Mouse (Mus musculus): Measurements from ENCODE around the gene Fndc8. TPM values are rescaled to one million over a fixed set of nuclear protein-coding genes. Genes with fewer than 3 reads are reported as not detected.

The Fndc8 gene
- polyA plus RNA-seq (2017; shearing (Covaris generic)) = not detected

GRCm38 (mm10) chr11:82891936-82892335, at the start of gene Fndc8:
TSS of gene Fndc8 (plus strand) at chr11:82892124.

GRCm38 (mm10) chr11:82871031-82871446, 20.9 kb upstream of the Fndc8 start, which contains the start of gene Rffl:
TSS of gene Rffl (minus strand) at chr11:82871210.

GRCm38 (mm10) chr11:82890342-82890762, 1.6 kb upstream of the Fndc8 start, which contains the start of gene Rad51d:
TSS of gene Rad51d (minus strand) at chr11:82890614.

GRCm38 (mm10) chr11:82907651-82908607, 16.0 kb downstream of the Fndc8 start, which contains the start of gene Nle1:
TSS of gene Nle1 (minus strand) at chr11:82908411.

GRCm38 (mm10) chr11:82910250-82910649, 18.3 kb downstream of the Fndc8 start, which contains the start of gene Unc45b:
TSS of gene Unc45b (plus strand) at chr11:82910550.

Other genes with a start within 250 kb of the Fndc8 start
- 0.19 TPM for gene Cct6b, start 127.8 kb upstream of the Fndc8 start, polyA plus RNA-seq (2017; shearing (Covaris generic))
- gene Zfp830, start 127.8 kb upstream of the Fndc8 start, polyA plus RNA-seq (2017; shearing (Covaris generic)) = 33.1 TPM
- 32.3 TPM for gene Lig3, start 111.0 kb upstream of the Fndc8 start, polyA plus RNA-seq (2017; shearing (Covaris generic))
- gene Rffl, start 20.9 kb upstream of the Fndc8 start, polyA plus RNA-seq (2017; shearing (Covaris generic)) = 20.4 TPM
- gene Rad51d, start 1.5 kb upstream of the Fndc8 start, polyA plus RNA-seq (2017; shearing (Covaris generic)) = 30.1 TPM
- gene Nle1, start 16.3 kb downstream of the Fndc8 start, polyA plus RNA-seq (2017; shearing (Covaris generic)) = 44.1 TPM
- 0.05 TPM for gene Unc45b, start 18.4 kb downstream of the Fndc8 start, polyA plus RNA-seq (2017; shearing (Covaris generic))
- 46.8 TPM for gene Slfn5, start 59.2 kb downstream of the Fndc8 start, polyA plus RNA-seq (2017; shearing (Covaris generic))
- 14.0 TPM for gene Slfn9, start 99.7 kb downstream of the Fndc8 start, polyA plus RNA-seq (2017; shearing (Covaris generic))
- 112 TPM for gene Slfn8, start 128.7 kb downstream of the Fndc8 start, polyA plus RNA-seq (2017; shearing (Covaris generic))
- 631 TPM for gene Slfn2, start 173.0 kb downstream of the Fndc8 start, polyA plus RNA-seq (2017; shearing (Covaris generic))
- gene Slfn1, start 224.7 kb downstream of the Fndc8 start, polyA plus RNA-seq (2017; shearing (Covaris generic)) = 258 TPM